17 mouse cellular contexts compared by ENCODE assay signal in the genomic region with DNA sequence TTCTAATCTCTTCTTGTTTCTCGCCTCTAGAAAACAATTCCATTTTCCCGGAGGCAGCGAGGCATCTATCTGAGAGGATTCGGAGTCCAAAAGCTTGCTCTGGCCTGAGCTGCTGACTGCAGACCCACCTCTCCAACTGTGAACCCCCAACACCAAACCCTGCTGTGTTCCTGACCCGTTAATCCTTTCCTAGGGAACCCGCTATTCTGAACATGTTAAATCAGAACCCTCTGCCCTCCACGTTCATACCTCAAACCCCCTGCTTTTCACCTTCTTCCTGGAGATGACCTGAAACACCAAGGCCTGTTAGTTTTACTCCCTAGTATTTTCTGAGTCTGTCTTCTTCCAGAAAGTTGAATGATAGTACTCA. TPM values are rescaled to one million over a fixed set of nuclear protein-coding genes. Genes with fewer than 3 reads are reported as not detected.
DNase-seq lines count a peak whose midpoint lies in the region; ATAC-seq and TF ChIP-seq lines count a peak whose summit lies in the region.
"Had no signal": no experiment of that assay in that cellular context is flagged by ENCODE, and none has a peak within 500 bp of the region (broad histone marks: within the 10 kb centered on the region; RNA-seq: fewer than 3 reads in every experiment).

No protein-coding gene starts in this region.

- no peak overlapping the region for H3K27ac ChIP-seq in heart, postnatal 0 days (ENCODE audit: low read depth)
- no peak overlapping the region for H3K27ac ChIP-seq in limb, embryonic 11.5 days (replicated peaks; ENCODE audit: low read depth, low read length)
- H3K27ac ChIP-seq in limb, embryonic 10.5 days, result no peak overlapping the region
- H3K27ac ChIP-seq: embryonic facial prominence, embryonic 13.5 days; embryonic facial prominence, embryonic 15.5 days; forebrain, embryonic 10.5 days; forebrain, embryonic 12.5 days had no signal

- DNase-seq in heart, postnatal 0 days (ENCODE audit: low spot score), result peak; percentile 3
- no peak for DNase-seq in heart, postnatal 10 days
- peak; percentile 27 for DNase-seq in limb, embryonic 11.5 days (ENCODE audit: low spot score)
- no peak for DNase-seq in limb, embryonic 10.5 days (ENCODE audit: low spot score)
- DNase-seq: adrenal gland, postnatal 25 days; cerebellum, adult 11 months had no signal

- no peaks in the 10 kb centered on the region for H3K4me1 ChIP-seq in heart, postnatal 0 days (ENCODE audit: control insufficient read depth, insufficient read depth)
- no peaks in the 10 kb centered on the region for H3K4me1 ChIP-seq in limb, embryonic 11.5 days (ENCODE audit: control insufficient read depth, insufficient read depth, low read length)
- no peaks in the 10 kb centered on the region for H3K4me1 ChIP-seq in limb, embryonic 10.5 days
- H3K4me1 ChIP-seq: embryonic facial prominence, embryonic 13.5 days; embryonic facial prominence, embryonic 15.5 days; forebrain, embryonic 10.5 days; forebrain, embryonic 12.5 days had no signal

- WGBS in heart, postnatal 0 days, result 46% methylated on average over 7 of the region's 7 CpGs
- 46% methylated on average over 7 of the region's 7 CpGs for WGBS in limb, embryonic 11.5 days
- 41% methylated on average over 7 of the region's 7 CpGs for WGBS in limb, embryonic 10.5 days

- TF ChIP-seq CTCF in heart, postnatal 0 days (IDR thresholded peaks at IDR 0.05; ENCODE audit: low read depth), result no peak

- H3K27me3 ChIP-seq in heart, postnatal 0 days (ENCODE audit: control insufficient read depth, insufficient read depth, low read length), result no peaks in the 10 kb centered on the region
- no peaks in the 10 kb centered on the region for H3K27me3 ChIP-seq in limb, embryonic 11.5 days (ENCODE audit: control insufficient read depth, insufficient read depth, low read length)
- no peaks in the 10 kb centered on the region for H3K27me3 ChIP-seq in limb, embryonic 10.5 days (ENCODE audit: low read depth, poor library complexity, severe bottlenecking)
- H3K27me3 ChIP-seq: embryonic facial prominence, embryonic 13.5 days; embryonic facial prominence, embryonic 15.5 days; forebrain, embryonic 12.5 days had no signal

- H3K9me3 ChIP-seq in heart, postnatal 0 days (replicated peaks; ENCODE audit: control insufficient read depth, low read length), result no peaks in the 10 kb centered on the region
- no peaks in the 10 kb centered on the region for H3K9me3 ChIP-seq in limb, embryonic 11.5 days (ENCODE audit: control insufficient read depth, low read length)
- no peaks in the 10 kb centered on the region for H3K9me3 ChIP-seq in limb, embryonic 10.5 days (replicated peaks)
- H3K9me3 ChIP-seq: embryonic facial prominence, embryonic 13.5 days; embryonic facial prominence, embryonic 15.5 days; forebrain, embryonic 10.5 days; forebrain, embryonic 12.5 days had no signal

- no peak for ATAC-seq in heart, postnatal 0 days (ENCODE audit: insufficient read depth, low read depth)
- no peak for ATAC-seq in limb, embryonic 11.5 days (ENCODE audit: insufficient number of reproducible peaks, low FRiP score, low TSS enrichment, low read depth)

- H3K36me3 ChIP-seq in heart, postnatal 0 days (replicated peaks; ENCODE audit: control insufficient read depth, insufficient read depth, low read length), result no peaks in the 10 kb centered on the region
- H3K36me3 ChIP-seq in limb, embryonic 11.5 days (ENCODE audit: control insufficient read depth, insufficient read depth, low read length), result no peaks in the 10 kb centered on the region
- H3K36me3 ChIP-seq in limb, embryonic 10.5 days, result no peaks in the 10 kb centered on the region
- H3K36me3 ChIP-seq: embryonic facial prominence, embryonic 13.5 days; embryonic facial prominence, embryonic 15.5 days; forebrain, embryonic 10.5 days; forebrain, embryonic 12.5 days had no signal

- no peak overlapping the region for H3K9ac ChIP-seq in heart, postnatal 0 days (replicated peaks; ENCODE audit: low read depth, low read length)
- no peak overlapping the region for H3K9ac ChIP-seq in limb, embryonic 11.5 days (ENCODE audit: low read length)
- H3K9ac ChIP-seq: embryonic facial prominence, embryonic 13.5 days; embryonic facial prominence, embryonic 15.5 days; forebrain, embryonic 12.5 days had no signal

- intact Hi-C loops in heart, postnatal 10 days (cut with DNase I), result loop anchor here (2.0 to 5.0 kb wide), 4 partner anchors 77 to 291 kb away; no protein-coding TSS in a partner anchor

- H3K4me3 ChIP-seq in heart, postnatal 0 days (ENCODE audit: low read depth, low read length), result no peak overlapping the region
- H3K4me3 ChIP-seq in limb, embryonic 11.5 days (ENCODE audit: low read depth, low read length), result no peak overlapping the region
- H3K4me3 ChIP-seq in limb, embryonic 10.5 days, result no peak overlapping the region
- H3K4me3 ChIP-seq: embryonic facial prominence, embryonic 13.5 days; embryonic facial prominence, embryonic 15.5 days; erythroblast, embryonic 14.5 days; forebrain, embryonic 10.5 days; forebrain, embryonic 12.5 days had no signal

- no peak overlapping the region for H3K4me2 ChIP-seq in heart, postnatal 0 days (ENCODE audit: low read depth, low read length)
- H3K4me2 ChIP-seq in limb, embryonic 11.5 days (ENCODE audit: low read depth, severe bottlenecking), result no peak overlapping the region
- H3K4me2 ChIP-seq: embryonic facial prominence, embryonic 13.5 days; embryonic facial prominence, embryonic 15.5 days; forebrain, embryonic 12.5 days had no signal

- TF ChIP-seq EP300 in heart, postnatal 0 days (IDR thresholded peaks at IDR 0.05; ENCODE audit: low read depth), result no peak

RNA-seq across cellular contexts. Expression of gene Tigd4, which starts 22.5 kb away (rescaled TPM):
- 0.15 and 1.3 TPM in 2 replicates for total RNA-seq in heart, postnatal 0 days (2014; rRNA removed; ENCODE audit: low replicate concordance)
- 0.29 and 0.34 TPM in 2 replicates for polyA plus RNA-seq in heart, postnatal 0 days (2015; fragmentation: Nextera tagmentation; extraction: Ambion mirVana)
- under 1 TPM; 0.07 to 0.26 TPM for total RNA-seq in heart, postnatal 10 days (2021)
- not detected in 2 replicates for polyA plus RNA-seq in limb, embryonic 11.5 days (2014; fragmentation: Nextera tagmentation; extraction: Ambion mirVana)
- polyA plus RNA-seq in limb, embryonic 10.5 days (2016; fragmentation: Nextera tagmentation; extraction: Ambion mirVana), result not detected in 2 replicates
- total RNA-seq: adrenal gland, adult 2 months; common myeloid progenitor, adult 5-6 weeks; ES-E14; MEL had no signal
- polyA plus RNA-seq: adrenal gland, adult 2 months; C2C12; erythroblast, embryonic 14.5 days; forebrain, embryonic 12.5 days; forebrain, embryonic 14.5 days had no signal

RNA-seq across cellular contexts. Expression of gene Arfip1, which starts 33.4 kb away (rescaled TPM):
- 10.9 and 45.6 TPM in 2 replicates for total RNA-seq in heart, postnatal 0 days (2014; rRNA removed; ENCODE audit: low replicate concordance)
- polyA plus RNA-seq in heart, postnatal 0 days (2015; fragmentation: Nextera tagmentation; extraction: Ambion mirVana), result 41.0 and 42.1 TPM in 2 replicates
- 10 to 100 TPM; 28.0 to 28.4 TPM for total RNA-seq in heart, postnatal 10 days (2021)
- 37.2 and 38.5 TPM in 2 replicates for polyA plus RNA-seq in limb, embryonic 11.5 days (2014; fragmentation: Nextera tagmentation; extraction: Ambion mirVana)
- 25.6 and 30.3 TPM in 2 replicates for polyA plus RNA-seq in limb, embryonic 10.5 days (2016; fragmentation: Nextera tagmentation; extraction: Ambion mirVana)

RNA-seq across cellular contexts. Expression of gene Tmem154, which starts 50.2 kb away (rescaled TPM):
- total RNA-seq in heart, postnatal 0 days (2014; rRNA removed; ENCODE audit: low replicate concordance), result 0.57 and 1.7 TPM in 2 replicates
- polyA plus RNA-seq in heart, postnatal 0 days (2015; fragmentation: Nextera tagmentation; extraction: Ambion mirVana), result 0.89 and 1.2 TPM in 2 replicates
- 1 to 10 TPM; 2.8 to 3.9 TPM for total RNA-seq in heart, postnatal 10 days (2021)
- polyA plus RNA-seq in limb, embryonic 11.5 days (2014; fragmentation: Nextera tagmentation; extraction: Ambion mirVana), result 0.67 and 0.68 TPM in 2 replicates
- polyA plus RNA-seq in limb, embryonic 10.5 days (2016; fragmentation: Nextera tagmentation; extraction: Ambion mirVana), result 0.28 and 0.41 TPM in 2 replicates

Comparison
In these comparisons a context has a peak if more than half of its experiments do, and no peak if none do; other contexts are left out.
1. DNase-seq: peak in heart, postnatal 0 days (single experiment) and limb, embryonic 11.5 days (single experiment); none in heart, postnatal 10 days (0 of 2) and limb, embryonic 10.5 days (single experiment).